Mouse (Mus musculus): ENCODE measurements around the gene Sfta2. TPM values are rescaled to one million over a fixed set of nuclear protein-coding genes. Genes with fewer than 3 reads are reported as not detected.

Gene Sfta2
- not detected in 2 replicates for polyA plus RNA-seq (2012; ENCODE audit: insufficient read depth, insufficient read length, low replicate concordance, missing spikeins)

GRCm38 (mm10) chr17:35601249-35601648, at the start of gene Sfta2:
Gene Sfta2 (plus strand): TSS chr17:35601549.
- Histone ChIP-seq H3K4me3 (ENCODE audit: insufficient read depth, low read depth, low read length) (no peak within 1 kb of the TSS), H3K4me1 (ENCODE audit: control insufficient read depth, insufficient read depth, low read length) (peaks cover 3% of the 10 kb centered on the region; the same call in 1 of the 2 replicates), H3K27ac (ENCODE audit: insufficient read depth, low read depth, low read length) (no peak within 1 kb of the TSS)
- TF ChIP-seq POLR2A (IDR thresholded peaks at IDR 0.05; ENCODE audit: insufficient read depth, low read depth, low read length) (no peak), CTCF (IDR thresholded peaks at IDR 0.05; ENCODE audit: insufficient read depth, low read depth, low read length) (no peak)
- 55% methylated on average over 2 of the region's 2 CpGs for WGBS

- H3K4me1 ChIP-seq (ENCODE audit: control insufficient read depth, insufficient read depth, low read length) = peaks cover 29% of the 10 kb centered on the region
- H3K4me3 ChIP-seq (ENCODE audit: insufficient read depth, low read depth, low read length) = no peak within 1 kb of the TSS
- no peak within 1 kb of the TSS; the same call in 1 of the 2 replicates for H3K27ac ChIP-seq (ENCODE audit: insufficient read depth, low read depth, low read length)
- WGBS = 74% methylated on average over 10 of the region's 10 CpGs
- TF ChIP-seq POLR2A (IDR thresholded peaks at IDR 0.05; ENCODE audit: insufficient read depth, low read depth, low read length) (no peak), CTCF (IDR thresholded peaks at IDR 0.05; ENCODE audit: insufficient read depth, low read depth, low read length) (no peak)
Measured at GRCm38 (mm10) chr17:35551881-35552414, 49.4 kb upstream of the Sfta2 start, which contains the start of gene Cdsn. Gene Cdsn (plus strand): TSS chr17:35552128.

GRCm38 (mm10) chr17:35554321-35554720, 47.0 kb upstream of the Sfta2 start:
- TF ChIP-seq CTCF (IDR thresholded peaks at IDR 0.05; ENCODE audit: insufficient read depth, low read depth, low read length) (no peak), POLR2A (IDR thresholded peaks at IDR 0.05; ENCODE audit: insufficient read depth, low read depth, low read length) (no peak)
- H3K27ac ChIP-seq (ENCODE audit: insufficient read depth, low read depth, low read length) = no peak overlapping the region
- peaks cover 31% of the 10 kb centered on the region for H3K4me1 ChIP-seq (ENCODE audit: control insufficient read depth, insufficient read depth, low read length)
- no peak overlapping the region for H3K4me3 ChIP-seq (ENCODE audit: insufficient read depth, low read depth, low read length)
- WGBS = 85% methylated on average over 5 of the region's 5 CpGs

- TF ChIP-seq CTCF (IDR thresholded peaks at IDR 0.05; ENCODE audit: insufficient read depth, low read depth, low read length) (no peak), POLR2A (IDR thresholded peaks at IDR 0.05; ENCODE audit: insufficient read depth, low read depth, low read length) (no peak)
- 94% methylated on average over 18 of the region's 18 CpGs for WGBS
- H3K27ac ChIP-seq (ENCODE audit: insufficient read depth, low read depth, low read length) = no peak overlapping the region
- peaks cover 25% of the 10 kb centered on the region for H3K4me1 ChIP-seq (ENCODE audit: control insufficient read depth, insufficient read depth, low read length)
- no peak overlapping the region for H3K4me3 ChIP-seq (ENCODE audit: insufficient read depth, low read depth, low read length)
Measured at GRCm38 (mm10) chr17:35554761-35555397, 46.5 kb upstream of the Sfta2 start.

- peaks cover 14% of the 10 kb centered on the region for H3K4me1 ChIP-seq (ENCODE audit: control insufficient read depth, insufficient read depth, low read length)
- TF ChIP-seq POLR2A (IDR thresholded peaks at IDR 0.05; ENCODE audit: insufficient read depth, low read depth, low read length) = no peak
- TF ChIP-seq CTCF (IDR thresholded peaks at IDR 0.05; ENCODE audit: insufficient read depth, low read depth, low read length) = no peak
- H3K4me3 ChIP-seq (ENCODE audit: insufficient read depth, low read depth, low read length) = no peak overlapping the region
- no peak overlapping the region for H3K27ac ChIP-seq (ENCODE audit: insufficient read depth, low read depth, low read length)
- WGBS = 85% methylated on average over 13 of the region's 13 CpGs
Measured at GRCm38 (mm10) chr17:35556186-35556765, 45.1 kb upstream of the Sfta2 start.

- no peak for TF ChIP-seq POLR2A (IDR thresholded peaks at IDR 0.05; ENCODE audit: insufficient read depth, low read depth, low read length)
- TF ChIP-seq CTCF (IDR thresholded peaks at IDR 0.05; ENCODE audit: insufficient read depth, low read depth, low read length) = no peak
- peaks cover 9% of the 10 kb centered on the region for H3K4me1 ChIP-seq (ENCODE audit: control insufficient read depth, insufficient read depth, low read length)
- H3K4me3 ChIP-seq (ENCODE audit: insufficient read depth, low read depth, low read length) = no peak overlapping the region
- WGBS = 23% methylated on average over 5 of the region's 5 CpGs
- H3K27ac ChIP-seq (ENCODE audit: insufficient read depth, low read depth, low read length) = no peak overlapping the region
Measured at GRCm38 (mm10) chr17:35556812-35557211, 44.5 kb upstream of the Sfta2 start.

GRCm38 (mm10) chr17:35557351-35557750, 44.0 kb upstream of the Sfta2 start:
- WGBS = 60% methylated on average over 9 of the region's 9 CpGs
- Histone ChIP-seq H3K4me3 (ENCODE audit: insufficient read depth, low read depth, low read length) (no peak overlapping the region), H3K4me1 (ENCODE audit: control insufficient read depth, insufficient read depth, low read length) (peaks cover 6% of the 10 kb centered on the region), H3K27ac (ENCODE audit: insufficient read depth, low read depth, low read length) (no peak overlapping the region)
- TF ChIP-seq POLR2A (IDR thresholded peaks at IDR 0.05; ENCODE audit: insufficient read depth, low read depth, low read length) (no peak), CTCF (IDR thresholded peaks at IDR 0.05; ENCODE audit: insufficient read depth, low read depth, low read length) (no peak; the same call in 1 of the 2 replicates)

- TF ChIP-seq POLR2A (IDR thresholded peaks at IDR 0.05; ENCODE audit: insufficient read depth, low read depth, low read length) (no peak), CTCF (IDR thresholded peaks at IDR 0.05; ENCODE audit: insufficient read depth, low read depth, low read length) (no peak)
- no peak overlapping the region for H3K27ac ChIP-seq (ENCODE audit: insufficient read depth, low read depth, low read length)
- no peak overlapping the region for H3K4me3 ChIP-seq (ENCODE audit: insufficient read depth, low read depth, low read length)
- 73% methylated on average over 8 of the region's 8 CpGs for WGBS
- peaks cover 6% of the 10 kb centered on the region for H3K4me1 ChIP-seq (ENCODE audit: control insufficient read depth, insufficient read depth, low read length)
Measured at GRCm38 (mm10) chr17:35558216-35558615, 43.1 kb upstream of the Sfta2 start.

- TF ChIP-seq CTCF (IDR thresholded peaks at IDR 0.05; ENCODE audit: insufficient read depth, low read depth, low read length) = no peak
- TF ChIP-seq POLR2A (IDR thresholded peaks at IDR 0.05; ENCODE audit: insufficient read depth, low read depth, low read length) = no peak
- H3K4me3 ChIP-seq (ENCODE audit: insufficient read depth, low read depth, low read length) = no peak within 1 kb of the TSS
- WGBS = 81% methylated on average over 3 of the region's 3 CpGs
- no peak within 1 kb of the TSS for H3K27ac ChIP-seq (ENCODE audit: insufficient read depth, low read depth, low read length)
- peaks cover 12% of the 10 kb centered on the region for H3K4me1 ChIP-seq (ENCODE audit: control insufficient read depth, insufficient read depth, low read length)
Measured at GRCm38 (mm10) chr17:35567150-35567549, 34.2 kb upstream of the Sfta2 start, which contains the start of gene 2300002M23Rik. Gene 2300002M23Rik (plus strand): TSS chr17:35567450.
